Mouse (Mus musculus): ENCODE results near the gene Anapc15-ps.

GRCm38 (mm10) chr10:95660356-95660755, 12.9 kb downstream of the Anapc15-ps start:
- TF ChIP-seq CTCF (IDR thresholded peaks at IDR 0.05; ENCODE audit: low read depth) (no peak), EP300 (IDR thresholded peaks at IDR 0.05; ENCODE audit: low read depth) (no peak)

Measured in liver, embryonic 14.5 days (tissue).